13 mouse cellular contexts compared by ENCODE assay signal in genomic region chr3:55227214-55227581, GRCm38 (mm10). TPM values are rescaled to one million over a fixed set of nuclear protein-coding genes. Genes with fewer than 3 reads are reported as not detected.
DNase-seq lines count a peak whose midpoint lies in the region; ATAC-seq and TF ChIP-seq lines count a peak whose summit lies in the region.
"Had no signal": no experiment of that assay in that cellular context is flagged by ENCODE, and none has a peak within 500 bp of the region (broad histone marks: within the 10 kb centered on the region; RNA-seq: fewer than 3 reads in every experiment).

No protein-coding gene starts in this region.

- no peaks in the 10 kb centered on the region for H3K9me3 ChIP-seq in kidney, postnatal 0 days (replicated peaks; ENCODE audit: low read length)
- H3K9me3 ChIP-seq in forebrain, embryonic 15.5 days, result no peaks in the 10 kb centered on the region
- no peaks in the 10 kb centered on the region for H3K9me3 ChIP-seq in intestine, postnatal 0 days (ENCODE audit: control insufficient read depth)
- H3K9me3 ChIP-seq in neural tube, embryonic 14.5 days (ENCODE audit: control insufficient read depth, low read length), result no peaks in the 10 kb centered on the region

- H3K4me3 ChIP-seq in kidney, postnatal 0 days (replicated peaks; ENCODE audit: low read depth, low read length), result no peak overlapping the region
- H3K4me3 ChIP-seq in forebrain, embryonic 15.5 days, result no peak overlapping the region
- H3K4me3 ChIP-seq in intestine, postnatal 0 days (ENCODE audit: low read depth, low read length), result peak overlapping the region; percentile 13; the same call in 1 of the 2 replicates
- H3K4me3 ChIP-seq in neural tube, embryonic 14.5 days (ENCODE audit: low read depth, low read length), result no peak overlapping the region

- H3K36me3 ChIP-seq in kidney, postnatal 0 days (ENCODE audit: insufficient read depth, low read length), result no peaks in the 10 kb centered on the region
- no peaks in the 10 kb centered on the region for H3K36me3 ChIP-seq in forebrain, embryonic 15.5 days
- no peaks in the 10 kb centered on the region for H3K36me3 ChIP-seq in intestine, postnatal 0 days (ENCODE audit: control insufficient read depth, insufficient read depth)
- H3K36me3 ChIP-seq in neural tube, embryonic 14.5 days (ENCODE audit: control insufficient read depth, insufficient read depth, low read length), result no peaks in the 10 kb centered on the region

- DNase-seq in kidney, postnatal 0 days (ENCODE audit: low spot score), result no peak
- no peak for DNase-seq in kidney, adult 8-10 months
- DNase-seq in urinary bladder, postnatal 4 days (ENCODE audit: low spot score in 2 of 2), result no peak
- DNase-seq in left cerebral cortex, postnatal 25 days (ENCODE audit: low spot score in 2 of 2), result no peak
- DNase-seq in gastrocnemius, postnatal 14 days, result no peak
- DNase-seq: adrenal gland, adult 8-10 months; cerebellum, adult 18-20 months; lung, postnatal 4 days had no signal

- no peaks in the 10 kb centered on the region for H3K4me1 ChIP-seq in kidney, postnatal 0 days (replicated peaks; ENCODE audit: insufficient read depth, low read length)
- peaks cover 12% of the 10 kb centered on the region for H3K4me1 ChIP-seq in forebrain, embryonic 15.5 days
- no peaks in the 10 kb centered on the region for H3K4me1 ChIP-seq in intestine, postnatal 0 days (replicated peaks; ENCODE audit: control insufficient read depth, insufficient read depth, low read length)
- 0 out of 2 replicates have a peak, but pooled peaks cover 5% of the 10 kb centered on the region for H3K4me1 ChIP-seq in neural tube, embryonic 14.5 days (ENCODE audit: control insufficient read depth, insufficient read depth, low read length)

- no peak for ATAC-seq in kidney, postnatal 0 days (replicated peaks; ENCODE audit: low FRiP score, low read depth)
- ATAC-seq in forebrain, embryonic 15.5 days (replicated peaks), result no peak
- ATAC-seq in intestine, postnatal 0 days, result peak; percentile 60
- no peak for ATAC-seq in neural tube, embryonic 14.5 days (ENCODE audit: low read depth)

- no peak overlapping the region for H3K27ac ChIP-seq in kidney, postnatal 0 days
- no peak overlapping the region for H3K27ac ChIP-seq in forebrain, embryonic 15.5 days (replicated peaks)
- no peak overlapping the region for H3K27ac ChIP-seq in intestine, postnatal 0 days (ENCODE audit: low read depth, low read length)
- no peak overlapping the region for H3K27ac ChIP-seq in neural tube, embryonic 14.5 days (ENCODE audit: low read depth, low read length)

- no peaks in the 10 kb centered on the region for H3K27me3 ChIP-seq in kidney, postnatal 0 days (ENCODE audit: insufficient read depth, low read length)
- no peaks in the 10 kb centered on the region for H3K27me3 ChIP-seq in forebrain, embryonic 15.5 days
- H3K27me3 ChIP-seq in intestine, postnatal 0 days (replicated peaks; ENCODE audit: control insufficient read depth, insufficient read depth, low read length), result no peaks in the 10 kb centered on the region
- no peaks in the 10 kb centered on the region for H3K27me3 ChIP-seq in neural tube, embryonic 14.5 days (ENCODE audit: control insufficient read depth, insufficient read depth, low read length)

- intact Hi-C loops in left cerebral cortex, postnatal 25 days (cut with DNase I), result no loop called here
- intact Hi-C loops in gastrocnemius, postnatal 14 days (cut with DNase I; ENCODE audit: low total_unique reads), result no loop called here

- H3K4me2 ChIP-seq in kidney, postnatal 0 days (ENCODE audit: low read length), result peak overlapping the region; percentile 3; the same call in 1 of the 2 replicates
- H3K4me2 ChIP-seq in forebrain, embryonic 15.5 days (replicated peaks), result peak overlapping the region; percentile 48
- peak overlapping the region; percentile 51 for H3K4me2 ChIP-seq in intestine, postnatal 0 days (replicated peaks; ENCODE audit: low read depth)
- peak overlapping the region; percentile 18; the same call in 1 of the 2 replicates for H3K4me2 ChIP-seq in neural tube, embryonic 14.5 days (ENCODE audit: low read depth, low read length)

- TF ChIP-seq CTCF in kidney, postnatal 0 days (IDR thresholded peaks at IDR 0.05; ENCODE audit: low read depth), result no peak
- no peak for TF ChIP-seq CTCF in intestine, postnatal 0 days (IDR thresholded peaks at IDR 0.05; ENCODE audit: low read depth)

- no peak overlapping the region for H3K9ac ChIP-seq in kidney, postnatal 0 days (ENCODE audit: low read depth, low read length)
- no peak overlapping the region for H3K9ac ChIP-seq in forebrain, embryonic 15.5 days (replicated peaks)
- no peak overlapping the region for H3K9ac ChIP-seq in intestine, postnatal 0 days (ENCODE audit: low read depth, low read length)
- no peak overlapping the region for H3K9ac ChIP-seq in neural tube, embryonic 14.5 days (replicated peaks; ENCODE audit: low read depth, low read length)

- WGBS in kidney, postnatal 0 days, result 25% methylated on average over 4 of the region's 4 CpGs
- WGBS in forebrain, embryonic 15.5 days, result 14% methylated on average over 4 of the region's 4 CpGs
- WGBS in intestine, postnatal 0 days, result 15% methylated on average over 4 of the region's 4 CpGs
- 43% methylated on average over 4 of the region's 4 CpGs for WGBS in neural tube, embryonic 14.5 days

RNA-seq across cellular contexts. Expression of gene Dclk1, which starts 15.0 kb away (rescaled TPM):
- polyA plus RNA-seq in kidney, postnatal 0 days (2015; fragmentation: Nextera tagmentation; extraction: Ambion mirVana), result 18.3 and 27.5 TPM in 2 replicates
- polyA plus RNA-seq in forebrain, embryonic 15.5 days (2015; fragmentation: Nextera tagmentation; extraction: Ambion mirVana), result 253 TPM in 2 replicates
- polyA plus RNA-seq in intestine, postnatal 0 days (2015; fragmentation: Nextera tagmentation; extraction: Ambion mirVana), result 3.1 and 5.0 TPM in 2 replicates
- polyA plus RNA-seq in neural tube, embryonic 14.5 days (2014; fragmentation: Nextera tagmentation; extraction: Ambion mirVana), result 276 and 297 TPM in 2 replicates
- total RNA-seq in left cerebral cortex, postnatal 25 days (2021), result 1,000 to 10,000 TPM; 1,039 to 1,049 TPM
- 10 to 100 TPM in 1 of 2 experiments, 1 to 10 TPM in 1; 9.2 to 11.1 TPM for total RNA-seq in gastrocnemius, postnatal 14 days (2021)

RNA-seq across cellular contexts. Expression of gene Sohlh2, which starts 45.4 kb away (rescaled TPM):
- not detected in 2 replicates for polyA plus RNA-seq in kidney, postnatal 0 days (2015; fragmentation: Nextera tagmentation; extraction: Ambion mirVana)
- polyA plus RNA-seq in forebrain, embryonic 15.5 days (2015; fragmentation: Nextera tagmentation; extraction: Ambion mirVana), result not detected in 2 replicates
- polyA plus RNA-seq in intestine, postnatal 0 days (2015; fragmentation: Nextera tagmentation; extraction: Ambion mirVana), result not detected in 2 replicates
- 0.08 TPM in 1 of 2 replicates, not detected in the other for polyA plus RNA-seq in neural tube, embryonic 14.5 days (2014; fragmentation: Nextera tagmentation; extraction: Ambion mirVana)
- total RNA-seq in left cerebral cortex, postnatal 25 days (2021), result not detected
- total RNA-seq in gastrocnemius, postnatal 14 days (2021), result not detected
- total RNA-seq: adrenal gland, adult 8-10 months; heart, postnatal 25 days had no signal
- polyA plus RNA-seq: large intestine, adult 2 months had no signal
